Mouse (Mus musculus): ENCODE results near the gene Ankle1. TPM values are rescaled to one million over a fixed set of nuclear protein-coding genes. Genes with fewer than 3 reads are reported as not detected.

Ankle1 gene
- polyA plus RNA-seq, 1 experiment from 2014 or later = 13.0 TPM

GRCm38 (mm10) chr8:71380178-71381171, 25.3 kb upstream of the Ankle1 start:
- Histone ChIP-seq H3K36me3 (ENCODE audit: control insufficient read depth, insufficient read depth, low read length) (peaks cover 18% of the 10 kb centered on the region), H3K9me3 (ENCODE audit: control insufficient read depth, low read length) (no peaks in the 10 kb centered on the region), H3K27ac (replicated peaks; ENCODE audit: low read depth, low read length) (peak overlapping the region; percentile 88), H3K9ac (ENCODE audit: low read depth, low read length) (peak overlapping the region; percentile 79), H3K4me3 (ENCODE audit: low read depth, low read length) (peak overlapping the region; percentile 77), H3K27me3 (replicated peaks; ENCODE audit: control insufficient read depth, insufficient read depth, low read length) (no peaks in the 10 kb centered on the region), H3K4me1 (ENCODE audit: control insufficient read depth, insufficient read depth, low read length) (peaks cover 37% of the 10 kb centered on the region), H3K4me2 (ENCODE audit: low read depth, low read length) (peak overlapping the region; percentile 99)
- WGBS = 2% methylated on average over 43 of the region's 72 CpGs
- DNase-seq (ENCODE audit: low spot score) (no peak), ATAC-seq (ENCODE audit: low read depth) (no peak)

- peak within 1 kb of the TSS; percentile 99 for H3K4me2 ChIP-seq (ENCODE audit: low read depth, low read length)
- peak within 1 kb of the TSS; percentile 79 for H3K9ac ChIP-seq (ENCODE audit: low read depth, low read length)
- H3K9me3 ChIP-seq (ENCODE audit: control insufficient read depth, low read length) = no peaks in the 10 kb centered on the region
- H3K4me3 ChIP-seq (ENCODE audit: low read depth, low read length) = peak within 1 kb of the TSS; percentile 77
- peaks cover 27% of the 10 kb centered on the region for H3K4me1 ChIP-seq (ENCODE audit: control insufficient read depth, insufficient read depth, low read length)
- whole genome bisulfite sequencing = 0% methylated on average over 20 of the region's 89 CpGs
- ATAC-seq (ENCODE audit: low read depth) (peak; percentile 44), DNase-seq (ENCODE audit: low spot score) (peak; percentile 75)
- H3K36me3 ChIP-seq (ENCODE audit: control insufficient read depth, insufficient read depth, low read length) = peaks cover 14% of the 10 kb centered on the region
- peak within 1 kb of the TSS; percentile 88 for H3K27ac ChIP-seq (replicated peaks; ENCODE audit: low read depth, low read length)
- no peaks in the 10 kb centered on the region for H3K27me3 ChIP-seq (replicated peaks; ENCODE audit: control insufficient read depth, insufficient read depth, low read length)
These were observed 24.3 kb upstream of the Ankle1 start, which contains the start of gene Nr2f6 for GRCm38 (mm10) chr8:71381421-71381970. Gene Nr2f6, minus strand, starts transcription at chr8:71381960.

DNA sequence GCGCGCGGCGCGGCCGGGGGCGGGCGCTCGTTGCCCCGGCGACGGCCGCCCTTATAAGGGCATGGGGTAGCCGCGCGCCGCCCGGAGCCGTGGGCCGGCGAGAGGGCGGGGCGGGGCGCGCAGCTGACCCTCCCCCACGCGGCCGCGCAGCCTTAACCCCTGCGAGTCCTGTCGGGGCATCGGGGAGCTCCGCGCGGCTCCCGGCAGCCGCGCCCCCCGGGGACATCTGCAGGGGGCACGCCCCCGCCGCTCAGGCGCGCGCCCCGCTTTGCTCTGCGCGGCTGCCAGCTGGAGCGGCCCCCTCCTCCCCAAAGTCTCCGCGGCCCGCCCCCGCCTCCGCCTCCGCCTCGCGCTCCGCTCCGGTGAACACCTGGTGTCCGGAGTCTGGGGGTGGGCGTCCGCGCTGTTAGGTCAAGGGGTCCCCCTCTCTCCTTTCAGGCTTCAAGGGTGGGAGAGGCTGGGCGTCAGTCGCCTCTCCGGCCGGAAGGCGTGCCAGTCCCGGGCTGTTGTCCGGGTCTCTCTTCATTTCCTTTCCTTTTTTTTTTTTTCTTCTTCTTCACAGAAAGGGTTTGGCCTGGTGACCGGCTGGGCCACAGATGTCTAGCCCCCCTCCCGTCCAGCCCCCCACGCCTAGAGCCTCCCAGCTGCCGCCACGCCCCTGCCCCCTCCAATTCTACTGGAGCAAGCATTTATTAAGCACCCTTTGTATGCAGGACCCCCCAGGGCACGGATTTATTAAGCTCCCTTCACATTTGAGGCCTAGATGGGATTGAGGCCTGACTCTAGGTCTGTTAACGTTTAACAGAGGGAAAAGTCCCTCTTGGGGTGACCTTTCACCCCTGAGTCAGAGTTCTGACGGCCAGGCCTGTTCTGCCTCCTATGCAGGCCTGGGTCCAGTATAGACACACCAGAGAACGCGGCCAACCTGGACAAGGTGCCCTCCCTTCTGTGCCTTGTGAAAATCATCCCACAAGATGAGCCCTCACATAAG, 23.5 kb upstream of the Ankle1 start:
- Histone ChIP-seq H3K9me3 (ENCODE audit: control insufficient read depth, low read length) (no peaks in the 10 kb centered on the region), H3K4me1 (ENCODE audit: control insufficient read depth, insufficient read depth, low read length) (peaks cover 25% of the 10 kb centered on the region), H3K4me2 (ENCODE audit: low read depth, low read length) (peak overlapping the region; percentile 99), H3K27me3 (replicated peaks; ENCODE audit: control insufficient read depth, insufficient read depth, low read length) (no peaks in the 10 kb centered on the region), H3K27ac (replicated peaks; ENCODE audit: low read depth, low read length) (peak overlapping the region; percentile 88), H3K4me3 (ENCODE audit: low read depth, low read length) (peak overlapping the region; percentile 77), H3K9ac (ENCODE audit: low read depth, low read length) (peak overlapping the region; percentile 79), H3K36me3 (ENCODE audit: control insufficient read depth, insufficient read depth, low read length) (peaks cover 11% of the 10 kb centered on the region)
- 3% methylated on average over 15 of the region's 80 CpGs for WGBS
- peak; percentile 93 for DNase-seq (ENCODE audit: low spot score)
- ATAC-seq (ENCODE audit: low read depth) = peak; percentile 93

DNA sequence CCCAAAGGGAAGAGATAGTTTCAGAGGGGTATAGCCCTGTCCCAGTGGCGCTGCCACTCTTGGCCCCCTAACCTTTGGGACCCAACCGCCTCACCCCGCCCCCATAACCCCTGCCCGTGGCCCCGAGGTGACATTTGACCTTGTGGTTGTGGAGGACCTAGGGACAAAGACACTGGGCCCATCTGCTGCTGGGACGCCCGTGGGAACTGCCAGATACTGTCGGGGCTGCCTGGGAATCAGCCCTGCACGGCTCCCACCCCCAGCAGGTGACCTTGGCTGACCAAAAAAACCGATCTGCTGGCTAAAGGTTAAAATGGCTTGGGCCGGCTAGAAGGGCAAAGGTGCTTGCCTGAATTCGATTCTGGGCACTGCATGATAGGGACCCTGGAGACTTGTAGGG, 22.4 kb upstream of the Ankle1 start:
- 25% methylated on average over 12 of the region's 12 CpGs for WGBS
- no peak overlapping the region; the same call in 1 of the 2 replicates for H3K27ac ChIP-seq (replicated peaks; ENCODE audit: low read depth, low read length)
- H3K4me1 ChIP-seq (ENCODE audit: control insufficient read depth, insufficient read depth, low read length) = peaks cover 24% of the 10 kb centered on the region
- H3K27me3 ChIP-seq (replicated peaks; ENCODE audit: control insufficient read depth, insufficient read depth, low read length) = no peaks in the 10 kb centered on the region
- H3K4me3 ChIP-seq (ENCODE audit: low read depth, low read length) = no peak overlapping the region
- DNase-seq (ENCODE audit: low spot score) (no peak), ATAC-seq (ENCODE audit: low read depth) (no peak)
- no peak overlapping the region for H3K4me2 ChIP-seq (ENCODE audit: low read depth, low read length)
- H3K9ac ChIP-seq (ENCODE audit: low read depth, low read length) = no peak overlapping the region
- H3K36me3 ChIP-seq (ENCODE audit: control insufficient read depth, insufficient read depth, low read length) = no peaks in the 10 kb centered on the region; the same call in none of the 2 replicates
- H3K9me3 ChIP-seq (ENCODE audit: control insufficient read depth, low read length) = no peaks in the 10 kb centered on the region

DNA sequence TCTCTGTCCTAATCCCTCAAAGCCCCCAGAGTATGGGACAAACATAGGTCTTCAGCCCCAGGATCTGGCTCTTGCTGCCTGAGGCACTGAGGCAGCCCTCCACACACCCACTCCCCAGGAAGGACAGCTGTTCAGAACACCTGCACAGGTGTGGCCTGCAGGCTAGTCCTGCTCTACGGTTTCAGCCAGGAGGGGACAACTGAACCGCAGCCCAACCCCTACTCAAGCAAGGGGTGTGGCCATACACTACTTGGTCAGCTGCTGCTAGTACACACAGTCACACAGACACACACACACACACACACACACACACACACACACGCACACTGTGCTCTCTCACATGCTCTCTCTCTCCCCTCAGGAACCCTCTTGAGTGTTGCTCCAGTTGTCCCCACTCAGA, 21.9 kb upstream of the Ankle1 start:
- no peaks in the 10 kb centered on the region; the same call in 1 of the 2 replicates for H3K36me3 ChIP-seq (ENCODE audit: control insufficient read depth, insufficient read depth, low read length)

DNA sequence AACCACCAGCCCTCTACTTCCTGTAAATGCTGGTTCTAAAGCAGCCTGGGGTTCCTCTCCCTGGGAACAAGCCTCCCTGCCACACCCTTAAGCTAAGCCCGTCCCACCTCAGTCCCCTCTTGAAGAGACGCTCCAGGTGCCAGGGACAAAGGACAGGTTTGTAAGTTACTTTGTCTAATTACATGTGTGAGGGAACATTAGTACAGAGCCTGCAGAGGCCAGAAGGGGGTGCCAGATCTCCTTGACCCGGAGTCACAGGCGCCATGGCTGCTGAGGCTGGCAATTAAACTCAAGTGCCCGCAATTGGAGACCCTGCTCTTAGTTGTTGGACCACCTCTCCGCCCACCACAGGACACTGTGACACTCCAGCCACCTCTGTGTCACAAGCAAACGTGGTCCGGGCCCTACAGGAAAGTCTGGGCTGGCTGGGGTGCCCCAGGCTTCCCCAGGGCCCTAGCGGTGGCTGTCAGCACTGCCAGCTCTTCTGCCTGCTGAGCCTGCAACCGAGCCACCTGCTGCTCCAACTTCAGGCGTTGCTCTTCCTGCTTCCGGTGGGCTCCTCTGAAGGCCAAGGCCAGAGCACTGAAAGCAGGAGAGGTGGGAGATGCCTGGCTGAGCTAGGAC, 20.5 kb upstream of the Ankle1 start:
- Histone ChIP-seq H3K27ac (replicated peaks; ENCODE audit: low read depth, low read length) (no peak overlapping the region), H3K4me1 (ENCODE audit: control insufficient read depth, insufficient read depth, low read length) (peaks cover 5% of the 10 kb centered on the region; the same call in 1 of the 2 replicates), H3K9me3 (ENCODE audit: control insufficient read depth, low read length) (no peaks in the 10 kb centered on the region), H3K27me3 (replicated peaks; ENCODE audit: control insufficient read depth, insufficient read depth, low read length) (no peaks in the 10 kb centered on the region), H3K4me3 (ENCODE audit: low read depth, low read length) (no peak overlapping the region), H3K36me3 (ENCODE audit: control insufficient read depth, insufficient read depth, low read length) (no peaks in the 10 kb centered on the region), H3K9ac (ENCODE audit: low read depth, low read length) (no peak overlapping the region), H3K4me2 (ENCODE audit: low read depth, low read length) (no peak overlapping the region)
- ATAC-seq (ENCODE audit: low read depth) = no peak
- 79% methylated on average over 6 of the region's 12 CpGs for WGBS
- DNase-seq (ENCODE audit: low spot score) = no peak

More for the DNA sequence above, 21.9 kb upstream of the Ankle1 start:
- H3K4me2 ChIP-seq (ENCODE audit: low read depth, low read length) = no peak overlapping the region
- no peaks in the 10 kb centered on the region for H3K9me3 ChIP-seq (ENCODE audit: control insufficient read depth, low read length)
- no peak overlapping the region for H3K9ac ChIP-seq (ENCODE audit: low read depth, low read length)
- WGBS = 36% methylated on average over 3 of the region's 3 CpGs
- no peaks in the 10 kb centered on the region for H3K27me3 ChIP-seq (replicated peaks; ENCODE audit: control insufficient read depth, insufficient read depth, low read length)
- H3K4me3 ChIP-seq (ENCODE audit: low read depth, low read length) = no peak overlapping the region
- no peak for ATAC-seq (ENCODE audit: low read depth)
- H3K4me1 ChIP-seq (ENCODE audit: control insufficient read depth, insufficient read depth, low read length) = peaks cover 19% of the 10 kb centered on the region
- no peak for DNase-seq (ENCODE audit: low spot score)
- no peak overlapping the region for H3K27ac ChIP-seq (replicated peaks; ENCODE audit: low read depth, low read length)

DNA sequence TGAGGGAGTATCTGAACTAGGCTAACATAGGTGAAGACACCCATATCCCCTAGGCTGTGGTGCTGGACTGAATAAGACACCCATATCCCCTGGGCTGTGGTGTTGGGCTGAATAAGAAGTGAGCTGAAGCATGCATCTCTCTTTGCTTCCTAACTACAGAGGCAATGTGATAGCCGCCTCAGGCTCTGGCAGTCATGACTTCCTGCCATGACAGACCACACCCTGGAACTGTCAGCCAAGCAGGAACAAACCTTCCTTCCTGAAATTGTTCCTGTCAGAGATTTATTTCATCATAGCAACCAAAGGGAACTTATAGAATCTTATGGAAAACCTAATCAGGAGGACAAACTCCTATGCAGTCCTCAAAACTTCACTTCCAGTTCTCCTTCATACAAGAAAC, 17.5 kb upstream of the Ankle1 start:
- Histone ChIP-seq H3K27me3 (replicated peaks; ENCODE audit: control insufficient read depth, insufficient read depth, low read length) (no peaks in the 10 kb centered on the region), H3K9ac (ENCODE audit: low read depth, low read length) (no peak overlapping the region), H3K4me2 (ENCODE audit: low read depth, low read length) (no peak overlapping the region), H3K9me3 (ENCODE audit: control insufficient read depth, low read length) (no peaks in the 10 kb centered on the region), H3K4me1 (ENCODE audit: control insufficient read depth, insufficient read depth, low read length) (no peaks in the 10 kb centered on the region), H3K4me3 (ENCODE audit: low read depth, low read length) (no peak overlapping the region), H3K36me3 (ENCODE audit: control insufficient read depth, insufficient read depth, low read length) (no peaks in the 10 kb centered on the region), H3K27ac (replicated peaks; ENCODE audit: low read depth, low read length) (no peak overlapping the region)
- no peak for ATAC-seq (ENCODE audit: low read depth)
- DNase-seq (ENCODE audit: low spot score) = no peak
- WGBS = 64% methylated on average over 1 of the region's 1 CpGs
